Mouse (Mus musculus) heart, postnatal 0 days (tissue): ENCODE data around the gene Ddrgk1.

Experiments
- CTCF ChIP-seq: IDR thresholded peaks from 2 replicates; pipeline ENCODE4 v1.5.1; 2016; ENCODE audit warnings: antibody characterized with exemption, control low read depth, low read depth
- EP300 ChIP-seq: IDR thresholded peaks from 2 replicates; pipeline ENCODE4 v1.6.1; 2016; ENCODE audit warnings: antibody characterized with exemption, low read depth

GRCm38 (mm10) chr2:130641351-130642025 is 23.0 kb downstream of the Ddrgk1 start:
- TF ChIP-seq CTCF (no peak), EP300 (no peak)
